Mouse (Mus musculus): ENCODE results near the gene Nckap5l. TPM values are rescaled to one million over a fixed set of nuclear protein-coding genes. Genes with fewer than 3 reads are reported as not detected.

Nckap5l gene
- polyA plus RNA-seq, 1 experiment from 2014 or later, result 11.6 TPM

Other genes starting within 250 kb of the Nckap5l start
- gene Kcnh3, start 232.9 kb downstream of the Nckap5l start, polyA plus RNA-seq (2016; fragmentation: Nextera tagmentation; extraction: Ambion mirVana), result 0.81 and 1.2 TPM in 2 replicates
- 159 and 160 TPM in 2 replicates for gene Mcrs1, start 205.8 kb downstream of the Nckap5l start, polyA plus RNA-seq (2016; fragmentation: Nextera tagmentation; extraction: Ambion mirVana)
- gene Prpf40b, start 162.7 kb downstream of the Nckap5l start, polyA plus RNA-seq (2016; fragmentation: Nextera tagmentation; extraction: Ambion mirVana), result 79.5 and 80.0 TPM in 2 replicates
- gene Fam186b, start 161.9 kb downstream of the Nckap5l start, polyA plus RNA-seq (2016; fragmentation: Nextera tagmentation; extraction: Ambion mirVana), result 0.09 and 0.32 TPM in 2 replicates
- gene Fmnl3, start 87.3 kb downstream of the Nckap5l start, polyA plus RNA-seq (2016; fragmentation: Nextera tagmentation; extraction: Ambion mirVana), result 32.6 and 37.0 TPM in 2 replicates
- 256 and 268 TPM in 2 replicates for gene Tmbim6, start 64.9 kb downstream of the Nckap5l start, polyA plus RNA-seq (2016; fragmentation: Nextera tagmentation; extraction: Ambion mirVana)
- gene Bcdin3d, start 17.0 kb upstream of the Nckap5l start, polyA plus RNA-seq (2016; fragmentation: Nextera tagmentation; extraction: Ambion mirVana), result 14.6 and 16.3 TPM in 2 replicates
- gene Faim2, start 70.4 kb upstream of the Nckap5l start, polyA plus RNA-seq (2016; fragmentation: Nextera tagmentation; extraction: Ambion mirVana), result 0.36 and 1.0 TPM in 2 replicates
- not detected in 2 replicates for gene Aqp2, start 121.3 kb upstream of the Nckap5l start, polyA plus RNA-seq (2016; fragmentation: Nextera tagmentation; extraction: Ambion mirVana)
- 0.33 TPM in 1 of 2 replicates, not detected in the other for gene Aqp5, start 133.0 kb upstream of the Nckap5l start, polyA plus RNA-seq (2016; fragmentation: Nextera tagmentation; extraction: Ambion mirVana)
- gene Aqp6, start 143.7 kb upstream of the Nckap5l start, polyA plus RNA-seq (2016; fragmentation: Nextera tagmentation; extraction: Ambion mirVana), result 0.08 TPM in 1 of 2 replicates, not detected in the other
- 136 and 149 TPM in 2 replicates for gene Racgap1, start 193.9 kb upstream of the Nckap5l start, polyA plus RNA-seq (2016; fragmentation: Nextera tagmentation; extraction: Ambion mirVana)
- gene Asic1, start 212.6 kb upstream of the Nckap5l start, polyA plus RNA-seq (2016; fragmentation: Nextera tagmentation; extraction: Ambion mirVana), result 6.2 and 6.7 TPM in 2 replicates
- 67.4 and 80.2 TPM in 2 replicates for gene Smarcd1, start 244.4 kb upstream of the Nckap5l start, polyA plus RNA-seq (2016; fragmentation: Nextera tagmentation; extraction: Ambion mirVana)
- not detected in 2 replicates for gene Gm17349, start 247.7 kb upstream of the Nckap5l start, polyA plus RNA-seq (2016; fragmentation: Nextera tagmentation; extraction: Ambion mirVana)

All from embryonic facial prominence, embryonic 12.5 days (tissue).